8 mouse cellular contexts compared by ENCODE assay signal in the genomic region with DNA sequence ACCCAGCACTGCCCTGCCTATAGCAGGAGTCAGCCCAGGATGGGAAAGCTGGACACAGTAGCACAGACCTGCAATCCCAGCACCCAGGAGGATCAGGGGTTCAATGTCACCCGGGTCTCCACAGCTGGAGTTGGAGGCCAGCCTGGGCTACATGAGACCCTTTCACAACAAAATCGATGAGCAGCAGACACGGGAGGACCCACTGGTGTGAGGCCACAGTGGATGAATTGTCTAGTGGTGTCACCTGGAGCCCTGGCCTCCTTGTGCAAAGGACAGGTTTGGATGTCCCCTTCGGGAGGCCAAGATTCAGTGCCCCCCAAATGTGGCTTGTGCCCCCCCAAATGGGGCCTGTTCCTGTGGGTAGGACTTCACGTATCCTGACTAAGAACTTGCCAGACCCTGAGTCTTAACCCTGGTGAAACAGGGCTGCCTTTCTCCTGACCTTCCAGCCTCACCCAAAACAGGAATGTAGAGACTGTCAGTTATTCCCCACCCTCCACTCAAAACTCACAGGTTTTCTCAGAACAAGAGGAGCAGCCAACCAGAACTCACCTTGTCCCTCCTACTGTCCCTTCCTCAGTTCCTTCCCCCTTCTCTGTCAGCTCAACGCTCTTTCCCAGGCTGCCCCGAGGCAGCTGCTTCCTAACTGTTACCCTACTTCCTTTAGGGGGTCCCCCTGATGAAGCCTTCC. TPM values are rescaled to one million over a fixed set of nuclear protein-coding genes. Genes with fewer than 3 reads are reported as not detected.
DNase-seq lines count a peak whose midpoint lies in the region; ATAC-seq lines count a peak whose summit lies in the region.
"Had no signal": no experiment of that assay in that cellular context is flagged by ENCODE, and none has a peak within 500 bp of the region (broad histone marks: within the 10 kb centered on the region; RNA-seq: fewer than 3 reads in every experiment).

No protein-coding gene starts in this region.

- peak; percentile 39 for ATAC-seq in common myeloid progenitor, adult 5-6 weeks (replicated peaks; ENCODE audit: low read depth, poor library complexity, severe bottlenecking)
- ATAC-seq in stomach, embryonic 16.5 days (ENCODE audit: insufficient read depth, low FRiP score) = peak; percentile 25; the same call in 1 of the 2 replicates
- ATAC-seq in neural tube, embryonic 15.5 days (ENCODE audit: low FRiP score) = no peak

- H3K4me2 ChIP-seq in stomach, embryonic 16.5 days (ENCODE audit: low read depth, low read length) = no peak overlapping the region
- H3K4me2 ChIP-seq in neural tube, embryonic 15.5 days = no peak overlapping the region
- H3K4me2 ChIP-seq: midbrain, embryonic 11.5 days had no signal

- H3K9ac ChIP-seq in stomach, embryonic 16.5 days (ENCODE audit: low read length) = 0 out of 2 replicates have a peak overlapping the region, but pooled peaks have one; percentile 14
- no peak overlapping the region for H3K9ac ChIP-seq in neural tube, embryonic 15.5 days (replicated peaks)

- H3K27ac ChIP-seq in stomach, embryonic 16.5 days (ENCODE audit: low read length) = peak overlapping the region; percentile 52
- H3K27ac ChIP-seq in neural tube, embryonic 15.5 days (replicated peaks) = no peak overlapping the region

- peaks cover 9% of the 10 kb centered on the region; the same call in 1 of the 2 replicates for H3K36me3 ChIP-seq in stomach, embryonic 16.5 days (ENCODE audit: control insufficient read depth, insufficient read depth, low read length)
- H3K36me3 ChIP-seq in neural tube, embryonic 15.5 days = no peaks in the 10 kb centered on the region

- H3K4me3 ChIP-seq in stomach, embryonic 16.5 days (replicated peaks; ENCODE audit: low read length) = no peak overlapping the region
- H3K4me3 ChIP-seq in neural tube, embryonic 15.5 days (replicated peaks) = no peak overlapping the region

- 0 out of 2 replicates have a peak, but pooled peaks cover 3% of the 10 kb centered on the region for H3K9me3 ChIP-seq in stomach, embryonic 16.5 days (replicated peaks; ENCODE audit: control insufficient read depth, low read length)
- H3K9me3 ChIP-seq in neural tube, embryonic 15.5 days (replicated peaks) = no peaks in the 10 kb centered on the region

- no peaks in the 10 kb centered on the region for H3K27me3 ChIP-seq in stomach, embryonic 16.5 days (ENCODE audit: control insufficient read depth, insufficient read depth, low read length)
- H3K27me3 ChIP-seq in neural tube, embryonic 15.5 days (replicated peaks) = no peaks in the 10 kb centered on the region

- peak; percentile 38 for DNase-seq in kidney, postnatal 14 days
- no peak for DNase-seq in kidney, postnatal 10 days
- peak; percentile 61 to 75 for DNase-seq in lung, adult 18-20 months
- no peak for DNase-seq in spleen, adult 12 weeks (ENCODE audit: low spot score)

- 0 out of 2 replicates have a peak, but pooled peaks cover 11% of the 10 kb centered on the region for H3K4me1 ChIP-seq in stomach, embryonic 16.5 days (ENCODE audit: control insufficient read depth, insufficient read depth, low read length)
- H3K4me1 ChIP-seq in neural tube, embryonic 15.5 days = no peaks in the 10 kb centered on the region

- WGBS in stomach, embryonic 16.5 days = 62% methylated on average over 7 of the region's 7 CpGs
- 85% methylated on average over 7 of the region's 7 CpGs for WGBS in neural tube, embryonic 15.5 days

RNA-seq across cellular contexts. Expression of a gene that starts 33.1 kb away (rescaled TPM):
- not detected in 2 replicates for total RNA-seq in common myeloid progenitor, adult 5-6 weeks (2017)
- 77.2 and 85.0 TPM in 2 replicates for polyA plus RNA-seq in stomach, embryonic 16.5 days (2015; fragmentation: Nextera tagmentation; extraction: Ambion mirVana)
- 31.0 and 32.2 TPM in 2 replicates for polyA plus RNA-seq in neural tube, embryonic 15.5 days (2015; fragmentation: Nextera tagmentation; extraction: Ambion mirVana)

RNA-seq across cellular contexts. Expression of a gene that starts 34.4 kb away (rescaled TPM):
- total RNA-seq in common myeloid progenitor, adult 5-6 weeks (2017) = 32.7 and 43.0 TPM in 2 replicates
- 6.2 and 7.2 TPM in 2 replicates for polyA plus RNA-seq in stomach, embryonic 16.5 days (2015; fragmentation: Nextera tagmentation; extraction: Ambion mirVana)
- polyA plus RNA-seq in neural tube, embryonic 15.5 days (2015; fragmentation: Nextera tagmentation; extraction: Ambion mirVana) = 13.4 and 13.7 TPM in 2 replicates

RNA-seq across cellular contexts. Expression of a gene that starts 45.6 kb away (rescaled TPM):
- 0.29 and 0.32 TPM in 2 replicates for total RNA-seq in common myeloid progenitor, adult 5-6 weeks (2017)
- 2.7 and 3.8 TPM in 2 replicates for polyA plus RNA-seq in stomach, embryonic 16.5 days (2015; fragmentation: Nextera tagmentation; extraction: Ambion mirVana)
- 0.18 and 0.88 TPM in 2 replicates for polyA plus RNA-seq in neural tube, embryonic 15.5 days (2015; fragmentation: Nextera tagmentation; extraction: Ambion mirVana)

RNA-seq across cellular contexts. Expression of a gene that starts 50.8 kb away (rescaled TPM):
- 0.09 TPM in 1 of 2 replicates, not detected in the other for total RNA-seq in common myeloid progenitor, adult 5-6 weeks (2017)
- polyA plus RNA-seq in stomach, embryonic 16.5 days (2015; fragmentation: Nextera tagmentation; extraction: Ambion mirVana) = 0.62 and 1.6 TPM in 2 replicates
- polyA plus RNA-seq in neural tube, embryonic 15.5 days (2015; fragmentation: Nextera tagmentation; extraction: Ambion mirVana) = 0.10 and 0.28 TPM in 2 replicates
- polyA plus RNA-seq: midbrain, embryonic 11.5 days had no signal

Comparison
In these comparisons a context has a peak if more than half of its experiments do, and no peak if none do; other contexts are left out.
1. DNase-seq: peak in kidney, postnatal 14 days (single experiment) and lung, adult 18-20 months (2 of 2); none in kidney, postnatal 10 days (single experiment) and spleen, adult 12 weeks (single experiment).